Comparison of ENCODE assay signal across 14 mouse cellular contexts in genomic region chr2:66780884-66781283, GRCm38 (mm10). TPM values are rescaled to one million over a fixed set of nuclear protein-coding genes. Genes with fewer than 3 reads are reported as not detected.
DNase-seq lines count a peak whose midpoint lies in the region; ATAC-seq and TF ChIP-seq lines count a peak whose summit lies in the region.
"Had no signal": no experiment of that assay in that cellular context is flagged by ENCODE, and none has a peak within 500 bp of the region (broad histone marks: within the 10 kb centered on the region; RNA-seq: fewer than 3 reads in every experiment).

No protein-coding gene starts in this region.

- H3K27ac ChIP-seq in limb, embryonic 14.5 days (replicated peaks; ENCODE audit: low read depth, low read length) = no peak overlapping the region
- no peak overlapping the region for H3K27ac ChIP-seq in limb, embryonic 10.5 days
- H3K27ac ChIP-seq in brown adipose tissue, adult 24 weeks (replicated peaks; ENCODE audit: low read depth, low read length) = peak overlapping the region; percentile 47; the same call in 1 of the 2 replicates
- H3K27ac ChIP-seq: limb, embryonic 13.5 days had no signal

- peak; percentile 3 for DNase-seq in limb, embryonic 14.5 days (ENCODE audit: low spot score)
- no peak for DNase-seq in limb, embryonic 10.5 days (ENCODE audit: low spot score)
- DNase-seq in heart, postnatal 25 days (ENCODE audit: low spot score) = peak; percentile 45
- peak; percentile 56 for DNase-seq in lung, postnatal 14 days
- no peak for DNase-seq in cerebellum, adult 8-10 months
- no peak for DNase-seq in B cell, adult 2 months
- DNase-seq: cerebellum, postnatal 14 days; spleen, adult 18-20 months; thymus, postnatal 36 days had no signal

- H3K4me1 ChIP-seq in limb, embryonic 14.5 days (ENCODE audit: control insufficient read depth, insufficient read depth, low read length) = no peaks in the 10 kb centered on the region
- H3K4me1 ChIP-seq in limb, embryonic 10.5 days = no peaks in the 10 kb centered on the region
- H3K4me1 ChIP-seq in brown adipose tissue, adult 24 weeks (ENCODE audit: control insufficient read depth, insufficient read depth, insufficient read length, low read length) = no peaks in the 10 kb centered on the region
- H3K4me1 ChIP-seq: limb, embryonic 13.5 days had no signal

- no peaks in the 10 kb centered on the region for H3K36me3 ChIP-seq in limb, embryonic 14.5 days (ENCODE audit: control insufficient read depth, insufficient read depth, low read length)
- H3K36me3 ChIP-seq in limb, embryonic 10.5 days = no peaks in the 10 kb centered on the region
- H3K36me3 ChIP-seq: limb, embryonic 13.5 days had no signal

- 81% methylated on average over 2 of the region's 2 CpGs for WGBS in limb, embryonic 14.5 days
- 94% methylated on average over 2 of the region's 2 CpGs for WGBS in limb, embryonic 10.5 days

- H3K4me2 ChIP-seq in limb, embryonic 14.5 days (replicated peaks; ENCODE audit: low read depth, low read length, severe bottlenecking) = no peak overlapping the region
- H3K4me2 ChIP-seq: limb, embryonic 13.5 days; midbrain, embryonic 11.5 days had no signal

- H3K27me3 ChIP-seq in limb, embryonic 14.5 days (ENCODE audit: control insufficient read depth, insufficient read depth, low read length) = no peaks in the 10 kb centered on the region
- no peaks in the 10 kb centered on the region for H3K27me3 ChIP-seq in limb, embryonic 10.5 days (ENCODE audit: low read depth, poor library complexity, severe bottlenecking)
- H3K27me3 ChIP-seq: limb, embryonic 13.5 days had no signal

- no peaks in the 10 kb centered on the region for H3K9me3 ChIP-seq in limb, embryonic 14.5 days (ENCODE audit: control insufficient read depth, low read length)
- no peaks in the 10 kb centered on the region for H3K9me3 ChIP-seq in limb, embryonic 10.5 days (replicated peaks)
- H3K9me3 ChIP-seq: limb, embryonic 13.5 days had no signal

- no peak for TF ChIP-seq POLR2A in limb, embryonic 14.5 days (IDR thresholded peaks at IDR 0.05; ENCODE audit: borderline replicate concordance, extremely low read depth, insufficient read depth, insufficient read length)

- H3K9ac ChIP-seq in limb, embryonic 14.5 days (ENCODE audit: low read depth, low read length, severe bottlenecking) = no peak overlapping the region
- H3K9ac ChIP-seq: limb, embryonic 13.5 days had no signal

- H3K4me3 ChIP-seq in limb, embryonic 14.5 days (replicated peaks; ENCODE audit: low read length) = no peak overlapping the region
- no peak overlapping the region for H3K4me3 ChIP-seq in limb, embryonic 10.5 days
- no peak overlapping the region for H3K4me3 ChIP-seq in brown adipose tissue, adult 24 weeks (ENCODE audit: insufficient read depth, low read depth, low read length)
- H3K4me3 ChIP-seq: limb, embryonic 13.5 days had no signal

- ATAC-seq in limb, embryonic 14.5 days (ENCODE audit: low FRiP score, low read depth) = no peak

- intact Hi-C loops in heart, postnatal 25 days (cut with DNase I) = no loop called here

RNA-seq across cellular contexts. Expression of gene Scn7a, which starts 3.8 kb away (rescaled TPM):
- polyA plus RNA-seq in limb, embryonic 14.5 days (2012; rRNA removed) = 0.16 and 0.22 TPM in 2 replicates
- polyA plus RNA-seq in limb, embryonic 14.5 days (2014; fragmentation: Nextera tagmentation; extraction: Ambion mirVana) = 0.10 and 0.12 TPM in 2 replicates
- polyA plus RNA-seq in limb, embryonic 10.5 days (2016; fragmentation: Nextera tagmentation; extraction: Ambion mirVana) = 0.01 TPM in 1 of 2 replicates, not detected in the other
- polyA plus RNA-seq in brown adipose tissue, adult 24 weeks (2012; ENCODE audit: insufficient read depth, insufficient read length, missing spikeins) = 11.6 and 14.7 TPM in 2 replicates
- 10 to 100 TPM in 1 of 2 experiments, 1 to 10 TPM in 1; 9.0 to 11.4 TPM for total RNA-seq in heart, postnatal 25 days (2021)
- total RNA-seq: ES-E14; neutrophil, adult 5-6 weeks had no signal

Comparison
In these comparisons a context has a peak if more than half of its experiments do, and no peak if none do; other contexts are left out.
1. DNase-seq: peak in limb, embryonic 14.5 days (single experiment), heart, postnatal 25 days (single experiment) and lung, postnatal 14 days (single experiment); none in limb, embryonic 10.5 days (single experiment), cerebellum, adult 8-10 months (single experiment) and B cell, adult 2 months (0 of 2).
2. RNA of gene Scn7a, which starts 3.8 kb away (polyA plus RNA-seq): 11.6 to 14.7 TPM in brown adipose tissue, adult 24 weeks; 0.10 to 0.22 TPM in limb, embryonic 14.5 days and 0.01 TPM in limb, embryonic 10.5 days; every median in the first group is over 10 times any median in the second.